Mouse (Mus musculus) left cerebral cortex, adult 9 months (tissue): Measurements from ENCODE around the gene Gm45208.

ENCODE experiments used
- DNase-seq, 2 experiments: peaks; one replicate each; pipeline ENCODE4 v3.0.0; 2022; ENCODE audit warnings: low spot score in 2 of 2

The Gm45208 gene

DNA sequence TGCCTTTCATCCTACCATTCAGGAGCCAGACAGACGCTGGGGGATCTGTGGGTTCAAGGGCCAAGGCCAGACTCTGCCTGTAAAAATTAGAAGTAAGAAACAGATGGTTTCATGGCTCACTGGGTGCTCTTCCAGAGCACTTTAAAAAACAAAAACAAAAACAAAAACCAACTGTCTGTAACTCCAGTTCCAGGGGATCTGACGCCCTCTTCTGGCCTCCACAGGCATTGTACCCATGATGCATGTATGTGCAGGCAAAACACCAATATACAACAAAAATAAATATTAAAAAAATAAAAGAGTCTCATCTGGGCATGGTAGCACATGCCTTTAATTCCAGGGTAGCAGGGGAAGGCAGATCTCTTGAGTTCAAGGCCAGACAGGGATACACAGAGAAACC lies 50.7 kb downstream of the Gm45208 start:
- no peak for DNase-seq

DNA sequence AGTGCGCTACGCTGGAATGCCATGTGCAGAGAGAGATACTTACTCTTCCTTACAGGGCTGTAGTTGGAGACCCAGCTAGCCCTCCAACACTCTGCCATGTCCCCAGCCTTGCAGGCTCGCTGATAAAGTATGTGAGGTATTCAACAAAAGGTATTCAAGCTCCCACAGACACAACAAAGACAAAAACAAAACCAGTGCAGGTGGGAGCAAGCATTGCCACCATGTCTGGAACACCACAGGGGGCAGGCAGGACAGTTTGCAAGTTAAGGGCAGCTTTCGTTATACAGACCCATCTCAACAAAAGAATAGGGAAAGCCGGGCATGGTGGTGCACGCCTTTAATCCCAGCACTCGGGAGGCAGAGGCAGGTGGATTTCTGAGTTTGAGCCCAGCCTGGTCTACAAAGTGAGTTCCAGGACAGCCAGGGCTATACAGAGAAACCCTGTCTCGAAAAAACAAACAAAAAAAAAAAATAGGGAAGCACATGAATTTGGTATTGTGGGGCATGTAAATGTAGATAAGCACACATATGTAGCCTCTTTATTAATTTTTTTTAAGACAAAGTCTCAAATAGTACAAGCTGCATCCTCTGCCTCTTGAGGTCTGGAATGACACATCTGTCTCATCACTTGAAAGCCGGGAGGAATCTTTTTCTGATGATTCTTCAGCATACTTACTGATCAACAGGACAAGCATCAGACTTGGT lies 53.6 kb downstream of the Gm45208 start:
- DNase-seq: no peak

DNA sequence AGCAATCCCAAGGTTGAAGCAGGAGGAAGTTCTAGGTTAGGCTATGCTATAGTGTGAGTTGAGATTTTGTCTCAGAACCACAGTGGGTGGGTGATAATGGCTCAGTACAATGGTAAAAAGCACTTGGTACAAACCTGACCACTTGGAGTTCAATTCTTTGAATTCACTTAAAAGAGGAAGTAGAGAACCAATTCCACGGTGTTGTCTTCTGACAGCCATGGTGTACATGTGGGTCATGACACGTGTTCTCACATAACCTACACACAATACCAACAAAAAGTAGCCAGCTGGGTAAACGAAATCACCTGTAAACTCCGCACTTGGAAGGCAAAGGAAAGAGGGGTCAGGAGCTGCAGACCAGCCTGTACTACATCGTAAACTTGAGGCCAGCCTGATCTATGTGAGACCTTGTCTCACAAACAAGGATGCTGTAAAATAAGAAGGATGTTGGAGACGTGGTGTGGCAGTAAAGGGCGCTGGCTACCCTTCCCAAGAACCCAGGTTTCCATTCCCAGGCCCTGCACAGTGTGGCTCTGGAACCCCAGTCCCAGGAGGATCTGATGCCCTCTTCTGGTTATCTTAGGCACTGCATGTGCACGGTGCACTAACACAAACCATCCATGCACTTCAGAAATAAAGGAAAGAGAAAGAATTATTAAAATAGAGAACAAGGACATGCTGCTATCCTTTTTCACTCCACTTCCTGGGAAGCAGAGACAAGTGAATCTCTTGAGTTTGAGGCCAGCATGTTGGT lies 54.5 kb downstream of the Gm45208 start:
- DNase-seq: peak in 1 of 2 experiments; percentile 61

DNA sequence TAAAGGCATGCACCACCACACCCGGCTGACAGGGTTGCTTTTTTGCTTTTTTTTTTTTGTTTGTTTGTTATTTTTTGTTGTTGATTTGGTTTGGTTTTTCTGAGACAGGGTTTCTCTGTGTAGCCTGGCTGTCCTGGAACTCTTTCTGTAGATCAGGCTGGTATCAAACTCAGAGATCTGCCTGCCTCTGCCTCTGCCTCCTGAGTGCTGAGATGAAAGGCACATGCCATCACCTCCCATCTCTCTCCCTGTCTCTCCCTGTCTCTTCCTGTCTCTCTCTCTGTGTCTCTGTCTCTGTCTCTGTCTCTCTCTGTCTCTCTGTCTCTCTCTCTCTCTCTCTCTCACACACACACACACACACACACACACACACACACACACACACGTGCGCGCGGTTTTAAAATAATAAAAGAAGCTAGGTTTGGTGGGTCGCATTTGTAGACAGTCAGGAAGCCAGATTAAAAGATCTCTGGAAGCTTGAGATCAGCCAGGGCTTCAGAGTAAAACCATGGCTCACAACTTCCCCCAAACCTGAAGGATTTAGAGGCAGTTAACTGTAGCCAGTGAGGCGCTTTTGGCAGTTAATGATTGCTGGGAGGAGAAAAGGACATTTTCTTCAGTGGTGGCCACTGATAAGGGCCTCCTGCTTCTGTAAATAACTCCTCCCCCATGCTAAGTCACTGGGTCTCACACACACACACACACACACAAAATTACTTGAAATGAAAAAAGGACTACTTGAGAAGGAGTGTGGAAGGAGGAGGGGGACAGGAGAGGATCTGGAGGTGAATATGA lies 56.6 kb downstream of the Gm45208 start:
- no peak for DNase-seq

DNA sequence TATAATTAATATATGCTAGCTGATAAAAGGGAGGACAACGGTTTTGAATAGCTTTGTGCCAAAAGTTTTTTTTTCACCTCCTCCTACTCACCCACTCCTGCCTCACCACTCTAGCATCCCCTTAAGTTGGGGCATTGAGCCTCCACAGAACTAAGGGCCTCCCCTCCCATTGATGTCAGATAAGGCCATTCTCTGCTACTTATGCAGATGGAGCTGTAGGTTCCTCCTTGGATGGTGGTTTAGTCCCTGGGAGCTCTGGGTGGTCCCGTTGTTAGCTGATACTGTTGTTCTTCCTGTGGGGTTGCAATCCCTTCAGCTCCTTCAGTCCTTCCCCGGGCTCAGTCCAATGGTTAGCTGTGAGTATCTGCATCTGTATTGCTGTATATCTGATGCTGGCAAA lies 57.2 kb downstream of the Gm45208 start:
- no peak for DNase-seq
